Mouse (Mus musculus) limb, embryonic 10.5 days (tissue): ENCODE measurements around the gene 2210407C18Rik. TPM values are rescaled to one million over a fixed set of nuclear protein-coding genes. Genes with fewer than 3 reads are reported as not detected.

Source experiments
- DNase-seq: peaks from one replicate; pipeline ENCODE4 v3.0.0-alpha.2; 2017; ENCODE audit warnings: low spot score
- H3K27ac ChIP-seq: fragments of 300-500 bp; sonication (generic); 2 replicates; pipeline ENCODE4 v1.5.1; 2016; ENCODE audit warnings: mild to moderate bottlenecking
- H3K27me3 ChIP-seq: fragments of 300-500 bp; sonication (generic); 2 replicates; pipeline ENCODE4 v1.6.1; 2016; ENCODE audit warnings: low read depth, mild to moderate bottlenecking; ENCODE audit not compliant: poor library complexity, severe bottlenecking
- H3K36me3 ChIP-seq: fragments of 300-500 bp; sonication (generic); 2 replicates; pipeline ENCODE4 v1.6.1; 2016; ENCODE audit warnings: mild to moderate bottlenecking, moderate library complexity
- H3K4me1 ChIP-seq: fragments of 300-500 bp; sonication (generic); 2 replicates; pipeline ENCODE4 v1.6.1; 2016
- H3K4me3 ChIP-seq: fragments of 300-500 bp; sonication (generic); 2 replicates; pipeline ENCODE4 v1.5.1; 2016; ENCODE audit warnings: mild to moderate bottlenecking, moderate library complexity
- H3K9me3 ChIP-seq: fragments of 300-500 bp; sonication (generic); replicated peaks from 2 replicates; pipeline ENCODE4 v1.6.1; 2016; ENCODE audit warnings: mild to moderate bottlenecking
- WGBS: fragments of 180-500 bp; shearing (Covaris S2); methylation state at CpG from one replicate; pipeline ENCODE4 v1.1.7; 2016; 5-methylcytosine and 5-hydroxymethylcytosine counted together
- polyA plus RNA-seq: library from polyadenylated mRNA; unstranded; fragments of >200 nt; fragmentation: Nextera tagmentation; extraction: Ambion mirVana; gene quantifications from 2 replicates; pipeline ENCODE4 v1.2.1, GENCODE M21; 2016

2210407C18Rik gene
- polyA plus RNA-seq, 1 experiment from 2014 or later, result not detected

- Histone ChIP-seq H3K4me3 (no peak overlapping the region), H3K4me1 (no peaks in the 10 kb centered on the region), H3K9me3 (no peaks in the 10 kb centered on the region), H3K27me3 (no peaks in the 10 kb centered on the region), H3K36me3 (no peaks in the 10 kb centered on the region), H3K27ac (no peak overlapping the region)
- no peak for DNase-seq
- 79% methylated on average over 3 of the region's 3 CpGs for WGBS
Measured at GRCm38 (mm10) chr11:58618369-58618768, 2.5 kb upstream of the 2210407C18Rik start.

GRCm38 (mm10) chr11:58614526-58614925 is 1.3 kb downstream of the 2210407C18Rik start:
- Histone ChIP-seq H3K9me3 (no peaks in the 10 kb centered on the region), H3K27me3 (no peaks in the 10 kb centered on the region), H3K4me1 (no peaks in the 10 kb centered on the region), H3K36me3 (no peaks in the 10 kb centered on the region), H3K4me3 (no peak overlapping the region), H3K27ac (no peak overlapping the region)
- DNase-seq, result no peak

DNA sequence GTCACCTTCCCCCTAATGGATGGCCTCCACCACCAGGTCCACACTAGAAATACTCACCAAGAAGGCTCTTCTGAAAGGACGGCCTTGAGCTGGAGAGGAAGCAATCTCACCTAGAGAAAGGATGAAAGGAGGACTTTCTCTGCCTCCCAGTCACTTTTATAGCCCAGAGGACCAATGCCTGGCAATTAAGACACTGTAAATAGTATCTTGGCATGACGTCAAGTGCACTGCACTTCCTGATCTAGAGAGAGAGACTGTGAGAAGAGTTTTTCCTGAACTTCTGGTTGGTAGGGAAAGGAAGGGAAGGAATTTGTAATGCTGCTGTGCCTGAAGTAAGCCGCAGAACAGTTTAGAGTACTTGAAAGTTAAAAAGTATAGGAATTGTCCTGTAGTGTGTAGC is 2.5 kb downstream of the 2210407C18Rik start:
- H3K9me3 ChIP-seq, result no peaks in the 10 kb centered on the region
- DNase-seq, result no peak

DNA sequence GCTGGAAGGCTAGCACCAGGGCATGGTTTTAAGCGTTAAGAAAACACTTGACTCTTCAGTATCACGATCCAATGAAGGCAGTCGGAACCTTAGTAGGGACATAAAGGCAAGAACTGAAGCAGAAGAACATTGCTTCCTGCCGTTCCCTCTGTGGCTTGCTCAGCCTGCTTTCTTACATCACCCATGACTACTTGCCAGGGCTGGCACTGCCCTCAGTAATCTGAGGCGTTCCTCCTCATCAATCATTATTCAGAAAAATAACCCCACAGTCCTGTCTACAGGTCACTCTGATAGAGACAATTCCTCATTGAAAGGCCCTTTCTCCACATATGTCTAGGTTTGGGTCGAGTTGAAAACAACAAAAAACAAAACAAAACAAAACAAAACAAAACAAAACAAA is 8.8 kb downstream of the 2210407C18Rik start:
- no peaks in the 10 kb centered on the region for H3K36me3 ChIP-seq
- H3K4me3 ChIP-seq, result no peak overlapping the region
- H3K27me3 ChIP-seq, result no peaks in the 10 kb centered on the region

More for the DNA sequence above, 2.5 kb downstream of the 2210407C18Rik start:
- 67% methylated on average over 3 of the region's 3 CpGs for WGBS
- Histone ChIP-seq H3K36me3 (no peaks in the 10 kb centered on the region), H3K4me3 (no peak overlapping the region), H3K27ac (no peak overlapping the region), H3K27me3 (no peaks in the 10 kb centered on the region), H3K4me1 (no peaks in the 10 kb centered on the region)

GRCm38 (mm10) chr11:58606177-58606919 is 9.5 kb downstream of the 2210407C18Rik start:
- Histone ChIP-seq H3K27me3 (no peaks in the 10 kb centered on the region), H3K36me3 (no peaks in the 10 kb centered on the region), H3K4me3 (no peak overlapping the region), H3K9me3 (no peaks in the 10 kb centered on the region), H3K27ac (no peak overlapping the region), H3K4me1 (no peaks in the 10 kb centered on the region)
- WGBS, result 92% methylated on average over 12 of the region's 12 CpGs
- DNase-seq, result no peak

More for the DNA sequence above, 8.8 kb downstream of the 2210407C18Rik start:
- Histone ChIP-seq H3K9me3 (no peaks in the 10 kb centered on the region), H3K4me1 (no peaks in the 10 kb centered on the region), H3K27ac (no peak overlapping the region)
- WGBS, result 87% methylated on average over 6 of the region's 6 CpGs
- DNase-seq, result no peak

GRCm38 (mm10) chr11:58605228-58605627 is 10.6 kb downstream of the 2210407C18Rik start:
- no peaks in the 10 kb centered on the region for H3K36me3 ChIP-seq
- H3K4me3 ChIP-seq, result no peak overlapping the region
- no peaks in the 10 kb centered on the region for H3K9me3 ChIP-seq
- no peak for DNase-seq
- H3K27ac ChIP-seq, result no peak overlapping the region
- H3K4me1 ChIP-seq, result no peaks in the 10 kb centered on the region
- WGBS, result 79% methylated on average over 3 of the region's 3 CpGs
- no peaks in the 10 kb centered on the region for H3K27me3 ChIP-seq

DNA sequence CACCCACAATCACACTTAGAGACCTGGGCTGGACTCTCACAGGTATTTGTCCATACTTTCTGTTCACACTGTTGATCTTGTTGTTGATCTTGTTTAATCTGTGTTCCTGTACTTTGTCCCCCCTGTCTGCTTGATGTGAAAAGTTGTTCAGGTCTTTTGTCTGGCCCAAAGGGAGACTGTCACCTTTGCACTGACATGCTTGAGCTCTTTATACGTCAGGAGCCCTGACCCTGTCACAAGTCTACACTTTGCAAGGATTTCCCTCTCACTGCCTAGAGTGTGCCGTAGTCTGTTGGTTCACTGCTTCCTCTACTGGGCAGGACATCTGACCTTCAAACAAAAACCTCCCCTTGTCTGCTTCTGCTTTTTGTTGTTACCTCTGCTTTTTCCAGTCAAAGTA is 11.2 kb downstream of the 2210407C18Rik start:
- H3K27ac ChIP-seq, result no peak overlapping the region
- H3K27me3 ChIP-seq, result no peaks in the 10 kb centered on the region
- no peaks in the 10 kb centered on the region for H3K36me3 ChIP-seq
- DNase-seq, result no peak
- H3K9me3 ChIP-seq, result no peaks in the 10 kb centered on the region
- no peaks in the 10 kb centered on the region for H3K4me1 ChIP-seq
- 83% methylated on average over 2 of the region's 2 CpGs for WGBS
- no peak overlapping the region for H3K4me3 ChIP-seq

DNA sequence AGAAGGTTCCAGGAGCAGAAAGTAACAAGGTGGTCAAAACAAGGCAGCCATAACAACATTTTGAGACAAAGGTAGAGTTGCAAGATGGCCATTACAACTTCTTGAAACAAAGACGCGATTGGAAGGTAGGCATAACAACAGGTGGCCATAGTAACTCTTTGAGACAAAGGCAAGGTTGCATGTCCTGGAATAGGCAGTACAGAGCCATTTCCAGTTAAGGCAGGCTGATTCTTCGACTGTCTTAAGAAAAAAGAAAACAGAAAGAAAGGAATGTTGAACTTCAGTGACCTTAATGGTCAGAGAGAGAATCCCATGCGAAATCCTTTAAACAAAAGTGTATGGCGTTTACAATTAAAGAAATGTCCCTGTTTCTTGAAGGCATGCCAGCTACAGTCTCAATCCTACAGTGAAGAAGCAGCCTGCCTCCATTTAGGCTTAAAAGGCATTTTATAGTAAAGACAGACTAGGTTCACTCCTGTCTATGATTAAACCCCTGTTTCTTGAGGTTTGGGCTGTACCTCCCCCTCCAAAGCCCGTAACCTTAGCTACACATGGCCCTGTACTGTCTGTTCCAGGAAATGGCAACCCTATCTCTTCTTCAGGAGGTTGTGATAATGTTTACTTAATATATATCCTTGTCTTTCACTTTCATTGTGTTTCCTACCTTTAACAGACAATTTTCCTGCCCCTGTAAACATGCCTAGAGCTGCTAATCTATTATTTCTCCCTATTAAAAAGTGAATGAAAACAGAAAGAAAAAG is 12.9 kb downstream of the 2210407C18Rik start:
- Histone ChIP-seq H3K27ac (no peak overlapping the region), H3K4me3 (no peak overlapping the region), H3K27me3 (no peaks in the 10 kb centered on the region), H3K36me3 (no peaks in the 10 kb centered on the region), H3K4me1 (no peaks in the 10 kb centered on the region), H3K9me3 (no peaks in the 10 kb centered on the region)
- 90% methylated on average over 6 of the region's 6 CpGs for WGBS
- DNase-seq, result no peak

GRCm38 (mm10) chr11:58602062-58602461 is 13.8 kb downstream of the 2210407C18Rik start:
- DNase-seq, result no peak
- H3K4me1 ChIP-seq, result no peaks in the 10 kb centered on the region
- H3K27ac ChIP-seq, result no peak overlapping the region
- no peak overlapping the region for H3K4me3 ChIP-seq
- H3K9me3 ChIP-seq, result no peaks in the 10 kb centered on the region
- no peaks in the 10 kb centered on the region for H3K27me3 ChIP-seq
- no peaks in the 10 kb centered on the region for H3K36me3 ChIP-seq

DNA sequence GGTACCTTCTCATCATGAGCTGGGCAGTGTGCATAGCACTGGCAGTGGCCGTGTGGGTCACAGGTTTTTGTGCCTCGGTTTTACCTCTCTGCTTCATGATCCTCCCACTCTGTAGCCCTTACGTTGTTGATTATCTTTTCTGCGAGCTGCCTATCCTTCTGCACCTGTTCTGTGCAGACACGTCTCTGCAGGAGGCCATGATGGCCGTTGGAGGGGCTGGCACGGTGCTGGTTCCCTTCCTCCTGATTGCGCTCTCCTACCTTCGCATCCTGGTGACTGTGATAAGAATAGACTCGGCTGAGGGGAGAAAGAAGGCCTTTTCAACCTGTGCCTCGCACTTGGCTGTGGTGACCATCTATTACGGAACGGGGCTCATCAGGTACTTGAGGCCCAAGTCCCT is 18.0 kb downstream of the 2210407C18Rik start:
- 89% methylated on average over 13 of the region's 13 CpGs for WGBS
- no peak for DNase-seq
- H3K27me3 ChIP-seq, result no peaks in the 10 kb centered on the region
- H3K4me1 ChIP-seq, result no peaks in the 10 kb centered on the region
- no peak overlapping the region for H3K4me3 ChIP-seq
- no peak overlapping the region for H3K27ac ChIP-seq
- H3K36me3 ChIP-seq, result no peaks in the 10 kb centered on the region
- H3K9me3 ChIP-seq, result no peaks in the 10 kb centered on the region

DNA sequence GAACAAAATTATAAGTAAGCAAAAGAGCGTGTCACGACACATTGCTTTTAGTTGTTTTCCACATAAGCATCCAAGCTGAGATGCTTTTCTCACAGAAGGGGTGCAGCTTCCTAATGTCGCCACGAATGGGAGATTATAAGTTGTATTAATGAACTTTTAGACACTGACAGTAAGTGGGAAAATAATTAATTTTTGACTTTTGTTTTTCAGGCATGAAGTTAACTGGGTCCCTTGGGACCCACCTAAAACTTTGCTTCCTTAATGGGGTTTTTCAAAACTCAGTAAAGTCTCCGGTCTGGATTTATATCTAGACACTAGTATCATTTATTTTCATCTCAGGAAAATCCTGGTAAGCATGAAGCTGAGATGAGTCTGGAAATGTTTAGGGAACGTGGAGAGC is 21.1 kb downstream of the 2210407C18Rik start, which contains the start of gene Olfr324:
Gene Olfr324 (plus strand): TSS at position 301 of the 400 bp plus-strand sequence.
- H3K36me3 ChIP-seq, result no peaks in the 10 kb centered on the region
- no peaks in the 10 kb centered on the region for H3K9me3 ChIP-seq
- DNase-seq, result no peak
- no peaks in the 10 kb centered on the region for H3K27me3 ChIP-seq
- no peak within 1 kb of the TSS for H3K27ac ChIP-seq
- H3K4me3 ChIP-seq, result no peak within 1 kb of the TSS
- 85% methylated on average over 6 of the region's 6 CpGs for WGBS
- no peaks in the 10 kb centered on the region for H3K4me1 ChIP-seq

GRCm38 (mm10) chr11:58588620-58589250 is 27.1 kb downstream of the 2210407C18Rik start:
- WGBS, result 61% methylated on average over 3 of the region's 3 CpGs
- no peak for DNase-seq
- H3K27ac ChIP-seq, result no peak overlapping the region

GRCm38 (mm10) chr11:58587898-58588348 is 28.0 kb downstream of the 2210407C18Rik start:
- H3K36me3 ChIP-seq, result no peaks in the 10 kb centered on the region
- peak; percentile 48 for DNase-seq
- H3K4me1 ChIP-seq, result no peaks in the 10 kb centered on the region
- no peaks in the 10 kb centered on the region for H3K9me3 ChIP-seq
- no peak overlapping the region for H3K27ac ChIP-seq
- no peaks in the 10 kb centered on the region for H3K27me3 ChIP-seq
- 69% methylated on average over 7 of the region's 7 CpGs for WGBS
- no peak overlapping the region for H3K4me3 ChIP-seq

More at GRCm38 (mm10) chr11:58588620-58589250, 27.1 kb downstream of the 2210407C18Rik start:
- no peaks in the 10 kb centered on the region for H3K4me1 ChIP-seq
- no peaks in the 10 kb centered on the region for H3K9me3 ChIP-seq
- H3K27me3 ChIP-seq, result no peaks in the 10 kb centered on the region
- no peaks in the 10 kb centered on the region for H3K36me3 ChIP-seq
- no peak overlapping the region for H3K4me3 ChIP-seq
